Mouse (Mus musculus): Measurements from ENCODE around the gene Tpt1. TPM values are rescaled to one million over a fixed set of nuclear protein-coding genes. Genes with fewer than 3 reads are reported as not detected.
A peak's percentile ranks its signal among the peaks of the same experiment; 100 is the strongest.

Tpt1 gene
- polyA plus RNA-seq, 1 experiment = 2,516 TPM

GRCm38 (mm10) chr14:75877297-75877696 lies 32.4 kb downstream of the Tpt1 start:
- DNase-seq (ENCODE audit: low read depth) = no peak

- DNase-seq (ENCODE audit: low read depth) = no peak
These were observed 34.1 kb downstream of the Tpt1 start for GRCm38 (mm10) chr14:75878980-75879379.

GRCm38 (mm10) chr14:75881856-75882255 lies 37.0 kb downstream of the Tpt1 start:
- no peak for DNase-seq (ENCODE audit: low read depth)

- DNase-seq (ENCODE audit: low read depth) = no peak
These were observed 38.4 kb downstream of the Tpt1 start for GRCm38 (mm10) chr14:75883330-75883729.

- no peak for DNase-seq (ENCODE audit: low read depth)
These were observed 39.0 kb downstream of the Tpt1 start for GRCm38 (mm10) chr14:75883873-75884272.

- DNase-seq (ENCODE audit: low read depth) = peak; percentile 81
These were observed 47.2 kb downstream of the Tpt1 start for GRCm38 (mm10) chr14:75892118-75892517.

Other genes starting within 250 kb of the Tpt1 start
- gene Erich6b, start 202.8 kb upstream of the Tpt1 start, polyA plus RNA-seq (2012; rRNA removed) = not detected in 2 replicates
- gene Cog3, start 90.6 kb upstream of the Tpt1 start, polyA plus RNA-seq (2012; rRNA removed) = 16.5 and 17.7 TPM in 2 replicates
- gene Slc25a30, start 58.1 kb upstream of the Tpt1 start, polyA plus RNA-seq (2012; rRNA removed) = 16.2 and 23.0 TPM in 2 replicates
- gene Kctd4, start 109.9 kb downstream of the Tpt1 start, polyA plus RNA-seq (2012; rRNA removed) = not detected in 2 replicates
- gene Gtf2f2, start 165.8 kb downstream of the Tpt1 start, polyA plus RNA-seq (2012; rRNA removed) = 3.1 and 4.6 TPM in 2 replicates

Data from gonadal fat pad, adult 2 months (tissue).